Mouse (Mus musculus) ovary, postnatal 36 days (tissue): ENCODE data around the gene Ccl27b.
"Not testable (repeated sequence)": the region's sequence is repeated elsewhere in the genome, so short reads cannot be mapped to it uniquely, and the experiment has no call there.

Source experiments
- DNase-seq: peaks from one replicate; pipeline ENCODE4 v3.0.0; 2022; ENCODE audit warnings: low spot score, mixed read lengths

Gene Ccl27b

DNA sequence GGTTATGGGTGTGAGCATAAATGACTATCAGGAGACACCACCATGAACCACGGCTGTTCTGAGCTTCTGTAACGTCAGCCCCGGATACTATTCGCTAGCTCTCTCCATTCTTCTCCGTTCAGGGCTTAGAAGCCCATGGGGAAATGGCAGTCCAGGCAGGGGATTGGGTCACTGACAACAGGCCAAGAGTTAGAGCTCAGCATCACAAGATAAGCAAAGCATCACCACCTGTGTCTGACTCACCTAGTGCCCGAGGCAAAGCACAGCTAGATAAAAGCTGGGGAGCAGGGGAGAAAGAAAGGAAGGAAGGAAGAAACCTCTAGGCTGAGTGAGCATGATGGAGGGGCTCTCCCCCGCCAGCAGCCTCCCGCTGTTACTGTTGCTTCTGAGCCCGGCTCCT lies at the start of gene Ccl27b:
TSS of gene Ccl27b (plus strand) at position 301 of the 400 bp plus-strand sequence.
- not testable (repeated sequence) for DNase-seq

DNA sequence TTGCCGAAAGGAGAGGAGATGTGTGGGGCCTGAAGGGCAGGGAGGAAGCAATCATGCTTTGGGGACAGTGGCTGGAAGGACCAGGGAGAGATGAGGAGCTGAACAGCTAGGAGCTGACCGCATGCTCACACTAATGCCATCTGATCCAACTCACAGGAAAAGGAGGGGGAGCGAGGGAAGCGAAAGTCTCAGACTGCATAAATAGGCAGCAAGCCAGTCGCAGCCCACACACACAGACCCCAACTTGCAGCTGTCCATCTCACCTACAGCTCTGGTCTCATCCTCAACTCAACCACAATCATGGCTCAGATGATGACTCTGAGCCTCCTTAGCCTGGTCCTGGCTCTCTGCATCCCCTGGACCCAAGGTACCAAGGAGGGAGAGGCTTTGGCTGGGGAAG lies 43.2 kb upstream of the Ccl27b start, which contains the start of gene Gm10591:
TSS of gene Gm10591 (plus strand) at position 301 of the 400 bp plus-strand sequence.
- DNase-seq = not testable (repeated sequence)

DNA sequence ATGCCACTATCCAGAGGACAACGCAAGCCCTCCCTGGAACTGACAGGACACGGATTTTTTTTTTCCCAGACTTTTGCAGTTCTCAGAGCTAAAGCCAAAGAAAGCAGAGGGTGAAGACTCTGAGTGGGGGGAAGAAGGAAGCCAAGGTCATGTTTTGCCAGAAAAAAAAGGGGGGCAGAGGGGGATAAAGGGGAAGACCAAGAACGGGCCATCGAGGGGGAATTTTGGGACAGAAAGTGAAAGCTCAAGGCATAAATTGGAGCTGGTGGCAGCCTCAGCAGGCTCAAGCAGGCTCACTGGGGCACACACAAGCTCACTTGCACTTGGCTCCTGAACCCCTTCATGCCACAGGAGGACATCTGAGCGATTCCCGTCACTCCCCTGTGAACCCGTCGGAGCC lies 25.6 kb upstream of the Ccl27b start, which contains the start of gene Gm2564:
TSS of gene Gm2564 (plus strand) at position 301 of the 400 bp plus-strand sequence.
- DNase-seq = not testable (repeated sequence)

DNA sequence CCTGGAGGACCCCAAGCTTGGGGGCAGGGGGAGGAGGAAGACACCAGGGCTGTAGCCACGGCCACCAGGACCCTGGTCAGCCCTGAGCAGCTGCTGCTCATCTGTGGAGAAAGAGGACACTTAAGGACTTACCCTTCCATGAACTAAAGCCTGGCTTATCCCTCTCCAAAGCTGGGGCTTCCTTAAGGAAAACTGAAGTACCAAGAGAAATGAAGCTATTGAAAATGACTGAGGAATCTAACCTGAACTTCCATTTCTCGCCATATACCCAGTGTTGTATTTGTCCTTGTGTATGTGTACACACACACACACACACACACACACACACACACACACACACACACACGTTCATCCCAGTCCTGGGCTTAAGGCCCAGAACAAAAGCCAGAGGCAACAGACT lies 6.7 kb downstream of the Ccl27b start, which contains the start of gene Il11ra2:
TSS of gene Il11ra2 (minus strand) at position 101 of the 400 bp plus-strand sequence.
- DNase-seq = not testable (repeated sequence)

- not testable (repeated sequence) for DNase-seq
Measured at GRCm38 (mm10) chr4:42675415-42675814, 20.4 kb downstream of the Ccl27b start.

- not testable (repeated sequence) for DNase-seq
Measured at GRCm38 (mm10) chr4:42679365-42679764, 24.3 kb downstream of the Ccl27b start.

GRCm38 (mm10) chr4:42680374-42681356 lies 25.6 kb downstream of the Ccl27b start:
- not testable (repeated sequence) for DNase-seq

DNA sequence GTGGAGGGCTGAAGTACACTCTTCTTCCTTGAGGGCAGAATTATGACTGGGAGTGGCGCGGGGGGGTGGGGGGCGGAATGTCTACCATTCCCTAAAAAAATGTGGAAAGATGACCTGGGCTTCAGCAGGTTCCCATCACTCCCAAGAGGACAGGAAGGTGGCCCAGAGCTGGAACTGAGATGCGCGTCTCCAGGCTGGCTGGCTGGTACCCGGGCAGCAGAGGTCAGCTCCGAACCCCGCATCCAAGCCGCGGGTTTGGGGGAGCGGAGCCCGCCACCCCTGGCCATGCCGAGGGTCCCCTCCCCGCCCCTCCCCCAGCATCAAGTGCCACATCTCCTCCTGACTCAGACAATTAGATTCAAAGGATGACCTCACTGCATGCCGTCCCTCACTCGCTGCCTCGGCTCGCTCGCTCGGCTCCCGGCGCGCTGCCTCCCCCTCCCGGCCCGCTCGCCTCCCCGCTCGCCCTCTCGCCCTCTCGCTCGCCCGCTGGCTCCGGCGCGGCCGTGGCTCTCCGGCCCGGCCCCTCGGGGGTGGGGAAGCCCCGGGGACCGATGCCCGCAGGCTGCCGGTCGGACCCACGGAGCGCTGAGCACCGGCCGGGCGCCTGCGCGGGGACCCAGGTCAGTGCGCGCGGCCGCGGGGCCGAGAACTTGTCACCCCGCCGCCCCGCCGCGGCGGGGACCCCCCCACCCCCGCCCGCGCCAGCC lies 26.6 kb downstream of the Ccl27b start:
- DNase-seq = not testable (repeated sequence)

- DNase-seq = not testable (repeated sequence)
Measured at GRCm38 (mm10) chr4:42682183-42682524, 27.1 kb downstream of the Ccl27b start.
